Mouse (Mus musculus) lung, adult 18-20 months (tissue): ENCODE measurements at regions not wholly inside any gene's neighbourhood (a gene's known extent, or its start where the extent isn't known, plus 50 kb on each side); places are given as distances from the start of the nearest gene placed in this dataset.
"Not testable (repeated sequence)": the region's sequence is repeated elsewhere in the genome, so short reads cannot be mapped to it uniquely, and the experiment has no call there.

Experiments
- DNase-seq, 2 experiments: peaks; one replicate each; pipeline ENCODE4 v3.0.0; 2022; ENCODE audit warnings: mixed read lengths in 2 of 2

DNA sequence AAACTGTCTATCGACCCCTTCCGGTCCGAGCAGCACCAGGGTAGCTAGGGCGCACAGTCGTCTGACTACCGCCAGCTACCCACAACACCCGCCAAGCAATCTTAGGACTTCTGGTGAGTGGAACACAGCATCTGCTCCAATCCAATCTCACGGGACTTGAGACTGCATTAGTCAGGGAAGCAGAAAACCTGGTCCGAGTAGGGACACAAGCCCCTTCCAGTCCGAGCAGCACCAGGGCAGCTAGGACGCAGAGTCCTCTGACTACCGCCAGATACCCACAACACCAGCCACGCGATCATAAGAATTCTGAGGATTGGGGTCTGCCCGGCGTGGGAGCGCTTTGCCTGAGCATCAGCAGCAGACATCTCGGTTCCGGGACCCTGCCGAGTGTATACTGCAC, 79.6 kb downstream of the Gm10715 start:
- DNase-seq, result not testable (repeated sequence)

DNA sequence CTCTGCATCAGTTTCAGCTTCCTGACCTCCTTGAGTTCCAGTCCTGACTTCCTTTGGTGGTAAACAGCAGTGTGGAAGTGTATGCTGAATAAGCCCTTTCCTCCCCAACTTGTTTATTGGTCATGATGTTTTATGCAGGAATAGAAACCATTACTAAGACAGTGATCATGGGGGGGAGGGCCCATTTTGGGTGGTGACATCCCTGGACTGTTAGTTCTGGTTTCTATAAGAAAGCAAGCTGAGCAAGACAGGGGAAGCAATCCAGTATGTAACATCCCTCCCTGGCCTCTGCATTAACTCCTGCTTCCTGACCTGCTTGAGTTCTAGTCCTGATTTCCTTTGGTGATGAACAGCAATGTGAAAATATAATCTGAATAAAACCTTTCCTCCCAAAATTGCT, 124.5 kb downstream of the Gm10715 start:
- no peak for DNase-seq

DNA sequence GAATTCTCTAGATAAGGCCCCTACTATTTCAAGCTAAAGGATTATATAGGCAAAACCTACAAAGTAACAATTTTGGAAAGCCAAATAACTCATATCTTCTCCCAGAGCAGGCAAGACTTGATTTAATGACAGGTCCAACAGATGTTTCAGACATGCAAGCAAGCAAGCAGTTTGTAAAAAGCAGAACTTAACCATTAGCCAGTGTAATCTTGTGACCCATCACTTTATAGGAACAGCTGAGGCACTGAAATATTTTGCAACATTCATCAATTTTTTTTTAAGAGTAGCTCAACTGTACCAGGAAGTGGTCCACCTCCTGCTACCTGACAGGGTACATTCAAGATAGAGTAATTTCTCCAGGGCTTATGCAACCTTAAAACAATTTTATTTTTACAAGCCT, 147.7 kb downstream of the Gm10715 start:
- DNase-seq, result no peak

DNA sequence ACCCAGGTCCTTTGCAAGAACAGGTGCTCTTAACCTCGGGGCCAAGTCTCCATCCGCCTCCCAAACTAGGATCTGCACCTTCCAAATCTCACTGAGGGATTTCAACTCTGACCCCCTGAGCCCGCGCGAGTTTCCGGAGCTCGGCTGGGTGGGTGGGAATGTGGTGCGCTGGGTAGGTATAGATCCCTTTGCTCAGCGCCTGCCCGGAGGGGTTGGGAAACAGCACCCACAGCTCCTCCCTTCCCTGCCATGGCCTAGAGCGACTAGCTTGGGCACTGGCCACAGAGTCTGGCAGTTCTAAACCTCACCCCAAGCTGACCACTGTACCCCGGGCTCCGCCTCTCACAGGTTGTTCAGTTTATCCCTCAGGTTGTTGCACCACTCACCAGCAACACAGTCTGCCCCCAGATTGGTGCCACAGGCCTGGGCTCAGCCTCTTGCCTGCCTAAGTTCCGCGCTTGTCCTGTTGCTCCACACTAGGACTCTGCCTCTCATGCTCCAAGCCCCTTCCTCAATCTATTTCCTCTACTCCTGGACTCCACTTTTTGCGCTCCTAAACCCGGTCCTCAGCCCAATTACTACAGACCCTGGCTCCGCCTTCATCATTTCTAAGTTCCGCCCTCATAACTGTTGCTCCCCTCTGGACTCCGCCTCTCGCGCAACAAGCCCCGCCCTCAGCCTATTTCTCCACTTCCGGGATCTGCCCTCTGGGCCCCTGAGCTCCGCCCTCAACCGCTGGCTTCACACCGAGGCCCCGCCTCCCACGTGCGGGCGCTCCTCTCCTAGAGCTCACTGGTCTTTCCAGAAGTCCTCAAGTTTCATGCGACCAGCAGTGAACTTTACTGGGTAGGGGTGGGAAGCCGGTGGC, 135.6 kb upstream of the Alkbh8 start:
- peak; percentile 26 to 45 for DNase-seq

DNA sequence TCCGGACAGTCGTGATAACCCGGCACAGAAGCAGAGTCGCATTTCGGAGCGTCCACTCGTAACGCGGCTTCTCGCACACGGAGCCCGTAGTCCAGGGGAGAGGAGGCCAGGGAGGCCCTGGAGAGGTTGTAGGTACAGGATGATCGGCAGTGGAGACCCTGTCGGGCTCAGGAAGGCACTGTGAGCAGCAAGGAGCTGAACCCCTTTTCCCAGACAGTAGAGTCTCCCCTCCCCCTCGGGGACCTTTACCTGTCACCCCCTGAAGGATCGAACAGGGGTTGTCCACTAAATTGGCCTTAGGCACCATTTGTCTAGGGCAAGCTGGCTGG, 135.0 kb upstream of the Alkbh8 start:
- not testable (repeated sequence) for DNase-seq

DNA sequence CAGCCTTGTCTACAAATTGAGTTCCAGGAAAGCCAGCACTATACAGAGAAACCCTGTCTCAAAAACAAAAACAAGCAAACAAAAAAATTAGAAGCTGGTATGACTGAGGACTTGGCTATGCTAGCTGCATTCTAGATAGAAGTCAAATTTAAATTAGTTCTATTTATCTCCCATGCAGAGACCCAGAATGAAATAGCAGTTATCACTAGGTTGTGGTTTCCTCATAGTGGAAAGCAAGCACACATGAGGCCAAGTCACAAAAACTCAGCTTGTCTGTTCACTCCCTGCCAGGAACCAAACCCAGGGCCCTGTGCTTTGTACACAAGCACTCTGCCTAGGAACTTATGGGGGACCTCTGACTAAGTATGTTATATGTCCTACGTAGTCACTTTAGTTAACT, 126.8 kb upstream of the Alkbh8 start:
- not testable (repeated sequence) for DNase-seq

DNA sequence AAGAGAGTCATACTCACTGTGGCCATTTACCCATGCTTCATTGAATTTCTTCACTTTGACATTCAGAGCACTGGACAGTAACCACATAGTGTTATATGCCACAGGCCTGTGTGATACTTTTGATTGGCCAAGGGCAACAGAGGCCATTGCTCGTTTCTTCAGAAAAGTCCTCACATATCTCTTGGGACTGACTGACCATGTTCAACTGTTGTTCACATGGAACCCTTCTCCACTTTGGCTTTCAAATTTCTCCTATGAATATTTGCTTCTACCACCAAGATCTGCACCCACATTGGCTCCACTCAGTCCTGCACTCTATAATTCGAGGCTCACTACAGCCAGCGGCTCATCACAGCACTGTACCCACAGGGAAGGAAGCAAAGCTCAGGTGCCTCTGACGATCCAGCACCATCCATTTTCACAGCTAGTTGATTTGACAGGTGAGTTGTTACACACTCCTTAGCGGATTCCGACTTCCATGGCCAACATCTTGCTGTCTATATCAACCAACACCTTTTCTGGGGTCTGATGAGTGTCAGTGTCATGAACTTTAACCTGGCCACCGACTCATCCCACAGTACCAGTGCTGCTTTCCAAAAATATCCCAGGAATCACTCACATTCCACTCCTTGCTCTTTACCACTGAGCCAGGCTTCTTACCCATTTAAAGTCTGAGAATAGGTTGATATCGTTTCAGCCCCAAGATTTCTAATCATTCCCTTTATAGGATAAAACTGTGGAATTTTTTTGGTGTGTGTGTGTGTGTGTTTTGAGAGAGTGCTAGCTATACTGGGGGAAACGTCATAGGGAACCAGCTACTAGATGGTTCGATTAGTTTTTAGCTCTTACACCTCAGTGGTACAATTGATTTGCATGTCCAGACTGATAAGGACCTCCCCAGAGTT, 76.3 kb upstream of the Alkbh8 start:
- DNase-seq, result peak in 1 of 2 experiments; percentile 12

DNA sequence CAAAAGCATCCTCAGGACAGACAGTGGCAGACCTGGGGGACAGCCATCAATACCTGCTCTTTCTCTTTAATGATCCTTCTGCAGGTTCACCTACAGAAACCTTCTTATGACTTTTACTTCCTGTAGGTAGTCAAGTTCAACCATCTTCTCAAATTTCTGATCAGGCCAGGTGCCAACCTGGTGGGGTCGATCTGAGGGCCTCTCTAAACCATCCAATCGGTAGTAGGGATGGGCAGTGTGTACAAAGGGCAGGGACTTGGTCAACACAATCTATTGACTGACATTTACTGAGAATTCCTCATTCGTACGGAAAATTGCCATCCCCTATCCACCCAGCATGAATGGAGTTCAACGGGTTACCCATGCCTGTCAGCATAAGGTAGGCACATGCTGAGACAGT, 74.8 kb upstream of the Alkbh8 start:
- no peak for DNase-seq

DNA sequence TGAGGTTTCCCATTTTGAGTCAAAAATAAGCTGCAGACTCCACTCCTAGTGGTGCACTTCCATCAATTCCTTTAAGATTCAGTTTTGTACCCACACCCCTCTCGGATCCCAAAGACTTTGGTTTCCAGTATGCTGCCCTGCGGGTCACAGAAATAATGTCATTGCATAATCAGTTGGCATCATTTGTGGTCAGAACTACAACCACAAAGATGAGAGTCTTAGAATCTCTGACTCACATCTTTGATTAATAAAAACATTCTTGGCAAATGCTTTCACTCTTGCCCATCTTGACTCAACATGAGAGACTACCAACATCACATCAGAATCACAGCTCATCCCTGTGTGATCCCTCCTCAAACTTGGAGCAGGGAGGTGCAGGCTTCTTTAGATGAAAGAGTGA, 74.1 kb upstream of the Alkbh8 start:
- DNase-seq, result no peak

DNA sequence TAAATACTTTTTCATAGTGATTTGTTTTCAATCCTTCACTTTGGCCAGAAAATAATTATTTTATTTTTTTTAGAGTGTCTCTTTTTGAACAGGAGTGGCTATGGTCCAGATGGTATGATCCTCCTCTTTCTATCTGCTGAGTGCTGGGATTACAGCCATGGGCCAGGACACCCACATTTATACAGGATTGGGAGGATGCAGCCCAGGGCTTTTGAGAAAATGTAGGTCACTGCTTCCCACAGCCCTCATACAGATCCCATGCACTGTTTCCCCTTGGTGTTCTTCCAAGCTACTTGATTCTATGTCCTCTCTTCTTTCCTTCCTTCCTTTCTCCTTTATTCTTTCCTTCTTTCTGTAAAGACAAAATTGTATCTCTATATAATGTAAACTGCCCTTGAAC, 70.5 kb upstream of the Alkbh8 start:
- DNase-seq, result no peak

DNA sequence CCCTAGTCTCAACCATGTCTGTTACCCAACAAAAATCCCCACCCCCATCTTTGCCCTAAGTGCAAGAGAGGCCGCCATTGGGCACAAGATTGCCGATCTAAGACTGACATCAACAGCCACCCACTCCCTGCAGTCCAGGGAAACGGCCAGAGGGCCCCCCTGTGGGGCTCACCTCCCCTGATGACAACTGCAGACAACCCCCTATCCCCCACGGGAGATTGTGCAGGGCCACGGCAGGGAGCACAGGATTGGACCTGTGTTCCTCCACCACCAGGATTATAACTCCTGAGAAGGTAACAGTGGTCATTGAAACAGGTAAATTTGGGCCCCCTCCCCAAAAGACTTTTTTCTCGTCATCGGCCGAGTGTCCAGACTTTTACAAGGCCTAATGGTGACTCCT, 54.4 kb upstream of the Alkbh8 start:
- not testable (repeated sequence) for DNase-seq

DNA sequence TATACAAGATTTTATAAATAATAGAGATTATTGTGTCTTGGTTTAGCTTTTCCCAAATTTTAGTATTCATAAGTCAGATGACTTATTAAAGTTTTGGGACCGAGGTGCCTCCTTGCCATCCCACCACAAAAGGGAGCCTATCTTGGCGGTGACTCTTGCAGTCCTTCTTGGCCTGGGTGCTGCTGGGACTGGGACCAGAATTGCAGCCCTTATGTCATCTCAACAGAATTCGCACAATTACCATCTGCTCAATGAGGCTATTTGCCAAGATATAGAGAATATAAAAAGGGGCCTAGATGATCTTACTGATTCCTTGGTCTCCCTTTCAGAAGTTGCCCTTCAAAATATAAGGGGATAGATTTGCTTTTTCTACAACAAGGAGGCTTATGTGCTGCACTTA, 53.0 kb upstream of the Alkbh8 start:
- DNase-seq, result not testable (repeated sequence)

DNA sequence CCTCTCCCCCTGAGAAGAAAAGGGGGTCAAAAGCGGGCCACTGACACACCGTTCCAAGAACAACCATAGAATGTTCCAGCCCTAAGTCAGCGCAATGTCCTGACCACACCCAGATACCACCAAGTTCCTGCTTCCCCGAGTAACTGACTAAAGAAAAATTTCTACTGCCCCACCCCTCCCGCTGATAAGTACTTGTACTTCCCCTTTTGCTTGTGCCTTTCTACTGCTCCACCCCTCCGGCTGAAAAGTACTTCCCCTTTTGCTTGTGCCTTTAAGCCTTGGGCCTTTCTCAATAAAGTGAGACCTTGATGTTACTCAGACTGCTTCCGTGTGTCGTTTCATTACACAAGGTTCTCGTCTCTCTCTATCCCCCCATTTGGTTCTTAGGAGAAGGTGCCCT, 51.6 kb upstream of the Alkbh8 start:
- DNase-seq, result not testable (repeated sequence)
